Mouse (Mus musculus) gonadal fat pad, adult 2 months (tissue): ENCODE results near the gene Tsc2. TPM values are rescaled to one million over a fixed set of nuclear protein-coding genes. Genes with fewer than 3 reads are reported as not detected.

Source experiments
- DNase-seq: peaks from one replicate; pipeline ENCODE4 v3.0.0-alpha.2; 2012; ENCODE audit warnings: low read depth
- polyA plus RNA-seq: library from polyadenylated mRNA; depleted of rRNA; stranded (reverse); fragments of >200 nt; gene quantifications from 2 replicates; pipeline ENCODE4 v1.2.3, GENCODE M21; 2012

Gene Tsc2
- polyA plus RNA-seq, 1 experiment = 141 TPM

GRCm38 (mm10) chr17:24647493-24647892 lies 15.1 kb upstream of the Tsc2 start:
- no peak for DNase-seq

GRCm38 (mm10) chr17:24646381-24646780 lies 14.0 kb upstream of the Tsc2 start:
- DNase-seq = no peak

- no peak for DNase-seq
These were observed 13.5 kb upstream of the Tsc2 start for GRCm38 (mm10) chr17:24645916-24646315.

- DNase-seq = no peak
These were observed 12.7 kb upstream of the Tsc2 start for GRCm38 (mm10) chr17:24644875-24645721.

GRCm38 (mm10) chr17:24644030-24644715 lies 11.7 kb upstream of the Tsc2 start:
- no peak for DNase-seq

- DNase-seq = no peak
These were observed 10.4 kb upstream of the Tsc2 start for GRCm38 (mm10) chr17:24642791-24643343.

GRCm38 (mm10) chr17:24641944-24642343 lies 9.5 kb upstream of the Tsc2 start:
- DNase-seq = no peak

- no peak for DNase-seq
These were observed 8.2 kb upstream of the Tsc2 start for GRCm38 (mm10) chr17:24640581-24640980.

GRCm38 (mm10) chr17:24640119-24640518 lies 7.7 kb upstream of the Tsc2 start:
- DNase-seq = no peak

GRCm38 (mm10) chr17:24639571-24639988 lies 7.2 kb upstream of the Tsc2 start:
- DNase-seq = no peak

- DNase-seq = no peak
These were observed 6.4 kb upstream of the Tsc2 start for GRCm38 (mm10) chr17:24638840-24639239.

GRCm38 (mm10) chr17:24638214-24638613 lies 5.8 kb upstream of the Tsc2 start:
- DNase-seq = no peak

- no peak for DNase-seq
These were observed 4.5 kb upstream of the Tsc2 start for GRCm38 (mm10) chr17:24636781-24637481.

- DNase-seq = no peak
These were observed 3.3 kb upstream of the Tsc2 start for GRCm38 (mm10) chr17:24635694-24636093.

- DNase-seq = no peak
These were observed 2.6 kb upstream of the Tsc2 start for GRCm38 (mm10) chr17:24635024-24635423.

GRCm38 (mm10) chr17:24633831-24634230 lies 1.4 kb upstream of the Tsc2 start:
- DNase-seq = no peak

- no peak for DNase-seq
These were observed 501 bp upstream of the Tsc2 start for GRCm38 (mm10) chr17:24632813-24633449.

GRCm38 (mm10) chr17:24630072-24630471 lies 2.4 kb downstream of the Tsc2 start:
- DNase-seq = no peak

GRCm38 (mm10) chr17:24628646-24629045 lies 3.8 kb downstream of the Tsc2 start:
- no peak for DNase-seq

- no peak for DNase-seq
These were observed 7.0 kb downstream of the Tsc2 start for GRCm38 (mm10) chr17:24625472-24625871.

GRCm38 (mm10) chr17:24617561-24618194 lies 14.8 kb downstream of the Tsc2 start:
- DNase-seq = no peak
